ENCODE assay signal across 8 mouse cellular contexts in genomic region chr1:143916587-143916986, GRCm38 (mm10).
DNase-seq lines count a peak whose midpoint lies in the region; ATAC-seq lines count a peak whose summit lies in the region.

No protein-coding gene starts in this region.

- H3K4me3 ChIP-seq in forebrain, embryonic 11.5 days (ENCODE audit: low read depth, low read length): no peak overlapping the region

- no peaks in the 10 kb centered on the region for H3K36me3 ChIP-seq in forebrain, embryonic 11.5 days (ENCODE audit: control insufficient read depth, insufficient read depth, low read length)

- no peaks in the 10 kb centered on the region for H3K9me3 ChIP-seq in forebrain, embryonic 11.5 days (ENCODE audit: control insufficient read depth, low read length)

- no peak overlapping the region for H3K4me2 ChIP-seq in forebrain, embryonic 11.5 days (ENCODE audit: low read depth, low read length, severe bottlenecking)

- no peaks in the 10 kb centered on the region for H3K4me1 ChIP-seq in forebrain, embryonic 11.5 days (replicated peaks; ENCODE audit: control insufficient read depth, insufficient read depth, low read length)

- peak; percentile 76 for DNase-seq in layer of hippocampus, adult 9-11 months
- no peak for DNase-seq in layer of hippocampus, adult 9-10 months (ENCODE audit: low spot score)
- peak; percentile 68 for DNase-seq in induced T-regulatory cell, adult 2 months (ENCODE audit: low read depth)
- peak; percentile 67 for DNase-seq in lung, postnatal 36 days
- peak; percentile 65 for DNase-seq in thymus, postnatal 0 days (ENCODE audit: low spot score)
- no peak for DNase-seq in forebrain, embryonic 11.5 days (ENCODE audit: low spot score)
- DNase-seq in ovary, postnatal 10 days (ENCODE audit: low spot score): no peak
- DNase-seq in right cerebral cortex, postnatal 14 days: no peak

- no peak overlapping the region for H3K9ac ChIP-seq in forebrain, embryonic 11.5 days (ENCODE audit: low read length)

- WGBS in forebrain, embryonic 11.5 days: 85% methylated on average over 9 of the region's 9 CpGs

- H3K27ac ChIP-seq in forebrain, embryonic 11.5 days (ENCODE audit: low read depth, low read length): no peak overlapping the region

- no peak for ATAC-seq in forebrain, embryonic 11.5 days (replicated peaks; ENCODE audit: low FRiP score)

- no peaks in the 10 kb centered on the region for H3K27me3 ChIP-seq in forebrain, embryonic 11.5 days (ENCODE audit: control insufficient read depth, insufficient read depth, low read length)

Comparison
In these comparisons a context has a peak if more than half of its experiments do, and no peak if none do; other contexts are left out.
1. DNase-seq: peak in layer of hippocampus, adult 9-11 months (single experiment), induced T-regulatory cell, adult 2 months (single experiment), lung, postnatal 36 days (single experiment) and thymus, postnatal 0 days (single experiment); none in layer of hippocampus, adult 9-10 months (single experiment), forebrain, embryonic 11.5 days (single experiment), ovary, postnatal 10 days (single experiment) and right cerebral cortex, postnatal 14 days (single experiment).